Mouse (Mus musculus) C2C12 (cell line): ENCODE results near the gene Rdm1. TPM values are rescaled to one million over a fixed set of nuclear protein-coding genes. Genes with fewer than 3 reads are reported as not detected.
"Not testable (repeated sequence)": the region's sequence is repeated elsewhere in the genome, so short reads cannot be mapped to it uniquely, and the experiment has no call there.

Source experiments
- H3K27me3 ChIP-seq: one replicate; pipeline ENCODE4 v1.6.1; 2011; ENCODE audit not compliant: control insufficient read depth, insufficient read depth, insufficient read length
- H3K36me3 ChIP-seq: one replicate; pipeline ENCODE4 v1.6.1; 2011; ENCODE audit not compliant: control insufficient read depth, insufficient read depth
- H3K4me3 ChIP-seq: one replicate; pipeline ENCODE4 v1.5.1; 2011; ENCODE audit warnings: mild to moderate bottlenecking, control low read depth; ENCODE audit not compliant: poor library complexity, insufficient read depth, severe bottlenecking
- H3K79me2 ChIP-seq: one replicate; pipeline ENCODE4 v1.6.1; 2011; ENCODE audit not compliant: control insufficient read depth, insufficient read depth
- H3K79me3 ChIP-seq: one replicate; pipeline ENCODE4 v1.6.1; 2011; ENCODE audit warnings: low read depth, control low read depth
- H3ac ChIP-seq: one replicate; pipeline ENCODE3; 2011; ENCODE audit warnings: low read depth; ENCODE audit not compliant: control insufficient read depth, insufficient read length
- CEBPB ChIP-seq: IDR thresholded peaks from one replicate; pipeline ENCODE4 v1.6.1; 2011; ENCODE audit warnings: low read depth, mild to moderate bottlenecking, control low read depth, moderate library complexity
- CTCF ChIP-seq: IDR thresholded peaks from one replicate; pipeline ENCODE4 v1.5.1; 2011; ENCODE audit not compliant: control insufficient read depth, insufficient read depth, insufficient read length
- FOSL1 ChIP-seq: IDR thresholded peaks from one replicate; pipeline ENCODE4 v1.8.0; 2011; ENCODE audit warnings: mild to moderate bottlenecking, low read length; ENCODE audit not compliant: poor library complexity, insufficient read depth, severe bottlenecking
- MAX ChIP-seq: IDR thresholded peaks from one replicate; pipeline ENCODE4 v1.6.1; 2011; ENCODE audit warnings: mild to moderate bottlenecking, control low read depth
- MYOD1 ChIP-seq: IDR thresholded peaks from one replicate; pipeline ENCODE4 v1.6.1; 2011; ENCODE audit warnings: low read depth; ENCODE audit not compliant: control insufficient read depth, insufficient read length
- MYOG ChIP-seq: IDR thresholded peaks from one replicate; pipeline ENCODE4 v1.6.1; 2011; ENCODE audit not compliant: control insufficient read depth, insufficient read length; ENCODE audit errors: extremely low read depth
- USF1 ChIP-seq: IDR thresholded peaks from one replicate; pipeline ENCODE4 v1.6.1; 2011; ENCODE audit warnings: low read depth, mild to moderate bottlenecking, control low read depth, moderate library complexity
- polyA plus RNA-seq: library from polyadenylated mRNA; unstranded; fragments of >200 nt; fragmentation: generic; extraction: Trizol; gene quantifications from one replicate; pipeline ENCODE4 v1.2.1, GENCODE M21; 2012; ENCODE audit warnings: missing spikeins

The Rdm1 gene
- polyA plus RNA-seq, 1 experiment, result 9.5 TPM

GRCm38 (mm10) chr11:101626649-101626994 lies 373 bp upstream of the Rdm1 start:
- no peaks in the 10 kb centered on the region for H3K79me3 ChIP-seq
- H3K27me3 ChIP-seq, result no peaks in the 10 kb centered on the region
- H3K36me3 ChIP-seq, result no peaks in the 10 kb centered on the region
- peak overlapping the region; percentile 25 for H3K4me3 ChIP-seq
- H3ac ChIP-seq, result peak overlapping the region; percentile 19
- TF ChIP-seq MAX, result no peak
- no peak for TF ChIP-seq MYOG
- TF ChIP-seq CTCF, result no peak
- TF ChIP-seq USF1, result no peak
- no peak for TF ChIP-seq FOSL1
- no peaks in the 10 kb centered on the region for H3K79me2 ChIP-seq

DNA sequence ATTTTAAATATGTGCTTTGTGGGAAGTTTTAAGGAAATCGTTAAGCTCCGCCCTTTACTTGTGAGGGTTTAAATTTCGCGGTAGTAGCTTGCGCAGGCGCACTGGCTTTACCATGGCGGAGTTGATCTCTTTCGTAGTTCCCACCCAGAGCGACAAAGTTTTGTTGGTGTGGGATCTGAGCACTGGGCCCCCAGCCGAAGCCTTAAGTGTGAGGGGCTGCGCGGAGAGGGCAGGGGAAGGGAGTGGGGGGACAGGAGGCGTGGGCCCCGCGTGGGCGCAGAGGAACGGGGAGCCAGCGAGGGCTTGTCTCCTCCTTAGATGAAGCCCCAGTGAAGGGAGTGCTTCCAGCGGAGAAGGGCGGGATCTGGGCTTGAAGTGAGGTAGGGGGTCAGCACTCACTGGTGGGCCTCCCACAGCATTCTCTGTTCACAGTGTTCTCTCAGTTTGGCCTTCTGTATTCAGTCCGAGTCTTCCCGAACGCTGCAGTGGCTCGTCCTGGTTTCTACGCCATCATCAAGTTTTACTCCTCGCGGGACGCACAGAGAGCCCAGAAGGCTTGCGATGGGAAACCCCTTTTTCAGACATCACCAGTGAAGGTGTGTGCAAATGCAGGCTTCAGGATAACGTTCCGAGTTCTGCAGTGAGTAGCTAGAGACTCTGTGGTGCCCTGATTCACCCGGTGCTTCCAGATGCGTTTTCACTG lies 1.0 kb downstream of the Rdm1 start:
- Histone ChIP-seq H3K27me3 (no peaks in the 10 kb centered on the region), H3ac (peak overlapping the region; percentile 63), H3K36me3 (no peaks in the 10 kb centered on the region), H3K79me3 (no peaks in the 10 kb centered on the region), H3K4me3 (peak overlapping the region; percentile 19), H3K79me2 (no peaks in the 10 kb centered on the region)
- no peak for TF ChIP-seq CTCF
- TF ChIP-seq CEBPB, result no peak
- TF ChIP-seq MYOD1, result no peak
- no peak for TF ChIP-seq MAX
- no peak for TF ChIP-seq FOSL1
- no peak for TF ChIP-seq MYOG
- TF ChIP-seq USF1, result no peak

- H3K79me3 ChIP-seq, H3K4me3 ChIP-seq, H3K27me3 ChIP-seq, H3K36me3 ChIP-seq, H3ac ChIP-seq, H3K79me2 ChIP-seq: not testable (repeated sequence)
Observed at GRCm38 (mm10) chr11:101628733-101629417, 1.9 kb downstream of the Rdm1 start.

DNA sequence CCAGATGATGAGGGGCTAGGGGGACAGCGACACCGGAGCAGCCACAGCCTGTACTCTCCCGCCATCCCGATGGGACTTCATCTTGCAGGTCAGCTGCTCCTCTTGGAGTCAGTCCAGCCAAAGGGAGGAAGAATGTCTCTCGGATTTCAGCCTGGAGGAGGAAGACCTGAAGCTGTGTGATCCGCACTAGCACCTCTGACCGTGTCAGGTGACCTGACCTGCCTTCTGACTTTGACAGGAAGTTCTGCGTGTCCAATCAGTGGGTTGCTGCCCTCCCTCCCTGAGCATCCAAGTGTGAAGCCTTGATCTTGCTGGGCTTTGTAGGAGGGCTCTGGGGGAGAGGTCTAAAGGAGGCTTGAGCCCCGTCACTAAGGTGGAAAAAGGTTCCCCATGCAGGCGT lies 8.7 kb downstream of the Rdm1 start:
- Histone ChIP-seq H3K79me3 (no peaks in the 10 kb centered on the region), H3K27me3 (no peaks in the 10 kb centered on the region)
- TF ChIP-seq CEBPB (no peak), MYOD1 (no peak), USF1 (no peak), MAX (no peak), CTCF (no peak), MYOG (no peak), FOSL1 (no peak)

GRCm38 (mm10) chr11:101639761-101640160 lies 12.8 kb downstream of the Rdm1 start:
- H3K79me3 ChIP-seq, result no peaks in the 10 kb centered on the region
- no peaks in the 10 kb centered on the region for H3K27me3 ChIP-seq
- H3K79me2 ChIP-seq, result no peaks in the 10 kb centered on the region
- no peaks in the 10 kb centered on the region for H3K36me3 ChIP-seq
- no peak overlapping the region for H3ac ChIP-seq
- H3K4me3 ChIP-seq, result no peak overlapping the region
- TF ChIP-seq USF1 (no peak), MAX (no peak), FOSL1 (no peak), MYOG (no peak), CTCF (no peak), MYOD1 (no peak), CEBPB (no peak)

More for the DNA sequence above, 8.7 kb downstream of the Rdm1 start:
- H3K36me3 ChIP-seq, result no peaks in the 10 kb centered on the region
- no peak overlapping the region for H3ac ChIP-seq
- no peak overlapping the region for H3K4me3 ChIP-seq
- H3K79me2 ChIP-seq, result no peaks in the 10 kb centered on the region

GRCm38 (mm10) chr11:101640857-101641709 lies 14.1 kb downstream of the Rdm1 start:
- H3K36me3 ChIP-seq, H3K4me3 ChIP-seq, H3K79me2 ChIP-seq, H3K79me3 ChIP-seq, H3ac ChIP-seq, H3K27me3 ChIP-seq: not testable (repeated sequence)
- peak; percentile 36 for TF ChIP-seq MAX

DNA sequence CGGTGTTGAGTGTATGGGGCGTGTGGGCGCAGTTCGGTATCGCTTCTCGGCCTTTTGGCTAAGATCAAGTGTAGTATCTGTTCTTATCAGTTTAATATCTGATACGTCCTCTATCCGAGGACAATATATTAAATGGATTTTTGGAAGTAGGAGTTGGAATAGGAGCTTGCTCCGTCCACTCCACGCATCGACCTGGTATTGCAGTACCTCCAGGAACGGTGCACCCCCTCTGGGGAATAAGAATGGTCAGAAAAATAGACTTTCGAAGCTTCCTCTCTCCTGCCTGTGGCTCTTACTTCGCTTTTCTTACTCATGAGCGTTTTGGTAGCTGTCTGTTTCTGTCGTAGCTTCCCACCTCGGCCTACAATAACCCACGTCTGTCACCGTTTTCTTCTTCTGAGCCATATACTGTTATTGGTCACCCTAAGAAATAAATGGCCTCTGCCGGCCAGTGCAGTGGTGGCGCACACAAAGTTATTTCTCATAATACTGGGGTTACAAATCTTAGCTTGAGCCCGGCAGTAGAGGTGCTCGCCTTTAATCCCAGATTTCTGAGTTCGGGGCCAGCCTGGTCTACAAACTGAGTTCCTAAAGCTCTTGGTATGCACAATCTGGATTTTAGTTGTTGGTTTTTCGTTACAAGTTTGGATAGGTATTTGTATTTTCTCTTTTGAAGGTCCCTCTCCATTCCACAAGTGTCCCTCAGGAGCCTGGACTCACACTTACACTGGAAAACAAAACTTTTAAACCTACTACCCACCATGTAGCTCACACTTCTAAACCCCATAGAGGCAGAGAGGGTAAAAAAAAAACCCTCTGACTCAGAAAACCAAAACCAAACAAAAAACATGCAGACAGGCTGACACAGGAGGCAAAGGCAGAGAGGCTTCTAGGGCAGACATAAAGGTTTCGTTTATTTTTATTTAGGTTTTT lies 15.0 kb downstream of the Rdm1 start:
- H3K79me3 ChIP-seq, H3ac ChIP-seq, H3K27me3 ChIP-seq, H3K4me3 ChIP-seq, H3K79me2 ChIP-seq, H3K36me3 ChIP-seq: not testable (repeated sequence)
